Mouse (Mus musculus) macrophage (primary cell): ENCODE data around the gene Tacr1. TPM values are rescaled to one million over a fixed set of nuclear protein-coding genes. Genes with fewer than 3 reads are reported as not detected.
"Not testable (repeated sequence)": the region's sequence is repeated elsewhere in the genome, so short reads cannot be mapped to it uniquely, and the experiment has no call there.

Source experiments
- H3K27ac ChIP-seq: fragments of 350-480 bp; formaldehyde crosslinking; 2 replicates; pipeline ENCODE4 v1.9.0; 2021
- H3K36me3 ChIP-seq: fragments of 350-480 bp; formaldehyde crosslinking; 2 replicates; pipeline ENCODE4 v1.9.0; 2021; ENCODE audit errors: inconsistent target
- H3K4me3 ChIP-seq: fragments of 350-480 bp; formaldehyde crosslinking; 2 replicates; pipeline ENCODE4 v1.9.0; 2021; ENCODE audit errors: inconsistent target
- H3K79me2 ChIP-seq: fragments of 350-480 bp; formaldehyde crosslinking; 2 replicates; pipeline ENCODE4 v1.9.0; 2021; ENCODE audit errors: inconsistent target
- WGBS: methylation state at CpG from one replicate; pipeline ENCODE4 v1.1.7; 2026; ENCODE audit warnings: inconsistent platforms; ENCODE audit not compliant: missing documents; 5-methylcytosine and 5-hydroxymethylcytosine counted together
- polyA plus RNA-seq: library from polyadenylated mRNA; stranded (reverse); fragments of 250-400 nt; gene quantifications from 3 replicates; pipeline ENCODE4 v1.2.4, GENCODE M21; 2018; ENCODE audit warnings: inconsistent platforms
- total RNA-seq, 78 experiments: library from RNA; depleted of rRNA; stranded (reverse); fragments of 250-400 nt; gene quantifications; 1 replicate in 9 of 78; 2 replicates in 24 of 78; 3 replicates in 43 of 78; 4 replicates in 2 of 78; pipeline ENCODE4 v1.2.4; 2018; ENCODE audit warnings: inconsistent platforms in 56 of 78

Tacr1 gene
- total RNA-seq (2018; cell fraction: chromatin; rRNA removed), result under 1 TPM in 1 of 26 experiments, not detected in 25; 0.33 TPM
- under 1 TPM in 1 of 26 experiments, not detected in 25; 0.06 TPM for total RNA-seq (2018; cell fraction: cytosol; rRNA removed)
- not detected for total RNA-seq (2018; cell fraction: nucleus; rRNA removed)
- not detected in 3 replicates for polyA plus RNA-seq

DNA sequence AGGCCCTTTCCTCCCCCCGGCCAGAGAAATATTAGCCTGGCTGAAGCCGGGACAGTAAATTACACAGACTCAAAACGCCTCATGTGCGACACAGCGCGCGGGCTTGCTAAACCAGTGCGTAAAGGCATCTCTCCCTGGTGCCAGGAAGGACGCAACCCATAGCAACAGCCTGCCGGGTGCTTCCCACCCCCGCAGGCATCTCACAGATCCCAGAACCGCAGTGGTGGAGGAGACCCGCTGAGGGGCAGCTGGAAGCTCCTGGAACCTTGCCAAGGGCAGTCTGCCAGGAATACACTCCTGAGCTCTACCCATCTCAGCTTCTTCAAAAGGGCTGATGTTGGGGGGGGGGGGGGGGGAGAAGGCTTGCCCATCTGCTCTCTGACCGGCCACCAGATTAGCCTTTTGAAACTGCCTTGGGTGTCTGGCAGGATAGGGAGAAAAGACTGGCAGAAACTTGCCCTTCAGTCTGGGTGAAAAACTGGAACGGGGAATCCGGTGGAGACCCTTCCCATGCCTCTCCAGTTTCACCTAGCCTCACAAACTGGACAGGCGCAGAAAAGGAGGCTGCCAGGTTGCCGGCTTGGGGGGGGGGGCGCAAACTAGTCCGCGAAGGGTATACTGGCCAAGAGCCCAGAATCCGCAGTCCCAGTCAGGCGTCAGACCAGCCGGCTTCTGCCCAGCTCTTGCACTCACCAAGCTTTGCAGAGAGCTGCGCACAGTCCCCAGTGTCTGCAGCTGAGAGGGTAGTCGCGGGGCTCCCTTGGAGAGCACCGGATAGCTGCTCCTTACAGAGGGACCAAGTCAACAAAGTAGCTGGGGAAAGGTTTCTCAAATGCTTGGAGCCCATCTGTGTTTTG lies at the start of gene Tacr1:
Tacr1 (plus strand) TSS at position 740 of the 857 bp plus-strand sequence.
- 2% methylated on average over 28 of the region's 28 CpGs for WGBS
- no peaks in the 10 kb centered on the region for H3K36me3 ChIP-seq
- H3K79me2 ChIP-seq, result no peaks in the 10 kb centered on the region
- H3K4me3 ChIP-seq, result no peak within 1 kb of the TSS
- H3K27ac ChIP-seq, result no peak within 1 kb of the TSS

DNA sequence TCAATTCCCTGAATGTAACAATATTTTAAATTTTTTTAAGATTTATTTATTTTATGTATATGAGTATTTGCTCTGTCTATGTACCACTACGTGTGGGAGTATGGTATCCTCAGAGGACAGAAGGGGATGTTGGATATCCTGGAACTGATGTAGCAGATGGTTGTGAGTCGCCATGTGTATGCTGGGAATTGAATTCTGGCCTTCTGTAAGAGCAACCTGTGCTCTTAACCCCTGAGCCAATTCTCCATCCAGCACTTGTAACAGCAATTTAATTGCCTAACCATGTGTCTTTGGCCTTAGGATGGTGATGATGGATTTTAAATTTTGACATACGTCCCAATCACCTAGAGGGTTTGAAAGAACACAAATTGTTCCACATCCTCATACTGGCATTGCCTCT lies 26.0 kb upstream of the Tacr1 start:
- Histone ChIP-seq H3K36me3 (no peaks in the 10 kb centered on the region), H3K79me2 (no peaks in the 10 kb centered on the region), H3K27ac (no peak overlapping the region), H3K4me3 (no peak overlapping the region)
- WGBS, result 94% methylated on average over 3 of the region's 3 CpGs

DNA sequence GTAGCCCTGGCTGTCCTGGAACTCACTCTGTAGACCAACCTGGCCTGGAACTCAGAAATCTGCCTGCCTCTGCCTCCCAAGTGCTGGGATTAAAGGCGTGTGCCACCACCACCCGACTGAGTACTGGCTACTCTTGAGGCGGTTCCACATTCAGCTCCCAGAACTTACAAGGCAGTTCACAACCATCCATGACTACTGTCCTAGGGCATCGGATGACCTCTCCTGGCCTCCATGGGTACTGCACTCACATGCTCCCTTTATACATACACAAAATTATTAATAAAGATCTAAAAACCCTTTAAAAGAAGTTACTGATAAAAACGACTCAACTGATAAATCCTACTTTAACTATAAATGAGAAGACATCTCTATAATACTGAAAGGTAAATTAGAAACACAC lies 18.6 kb upstream of the Tacr1 start:
- WGBS, result 79% methylated on average over 4 of the region's 5 CpGs
- no peaks in the 10 kb centered on the region for H3K36me3 ChIP-seq
- no peak overlapping the region for H3K27ac ChIP-seq
- H3K4me3 ChIP-seq, result no peak overlapping the region
- no peaks in the 10 kb centered on the region for H3K79me2 ChIP-seq

DNA sequence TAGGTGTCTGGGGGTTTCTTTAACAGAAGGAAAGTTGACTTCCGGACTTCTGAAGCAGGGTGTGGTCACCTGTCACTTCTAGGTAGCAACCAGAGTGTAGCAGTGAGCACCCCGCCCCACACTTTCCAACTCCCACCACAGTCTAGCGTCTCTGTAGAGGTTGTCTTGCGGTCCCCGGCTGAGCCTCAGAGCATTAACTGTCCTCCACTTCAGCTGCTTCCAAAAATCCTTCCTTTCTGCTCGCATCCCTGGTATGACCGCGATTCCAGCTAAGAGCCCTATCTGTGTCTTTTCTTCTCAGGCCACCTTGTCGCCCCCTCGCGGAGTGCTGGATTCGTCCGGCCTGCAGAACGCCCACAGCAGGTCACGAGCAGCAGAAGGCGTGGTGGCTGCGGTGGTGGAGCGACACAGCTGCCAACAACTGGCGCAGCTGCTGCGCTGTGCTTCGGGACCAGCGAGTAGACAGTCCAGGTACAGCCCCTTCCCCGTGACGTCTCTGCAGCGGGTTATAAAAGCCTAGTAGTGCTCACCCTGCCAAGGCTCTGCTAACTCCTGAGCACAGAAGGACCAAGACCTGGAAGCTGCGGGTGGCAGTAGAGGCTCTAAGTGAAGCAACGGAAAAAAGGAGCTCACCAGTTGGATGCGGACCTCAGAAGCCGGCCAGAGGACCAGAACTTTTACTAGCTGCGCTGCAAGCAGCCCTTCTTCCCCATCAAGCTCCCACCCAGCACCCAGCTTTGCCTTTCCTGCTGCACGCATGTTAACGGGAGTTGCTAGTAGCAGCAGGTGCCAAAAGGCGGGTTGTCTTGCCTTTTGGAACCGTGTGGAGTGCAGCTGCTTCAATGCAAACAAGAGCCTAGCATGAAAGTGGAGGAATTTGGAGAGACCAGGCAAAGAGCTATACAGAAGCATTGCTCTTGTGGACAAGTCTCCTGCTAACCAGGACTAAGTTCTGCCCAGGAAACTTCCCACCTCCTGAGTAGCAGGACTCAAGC lies 664 bp downstream of the Tacr1 start:
- H3K4me3 ChIP-seq, result no peak overlapping the region
- no peaks in the 10 kb centered on the region for H3K36me3 ChIP-seq
- 4% methylated on average over 31 of the region's 34 CpGs for WGBS

DNA sequence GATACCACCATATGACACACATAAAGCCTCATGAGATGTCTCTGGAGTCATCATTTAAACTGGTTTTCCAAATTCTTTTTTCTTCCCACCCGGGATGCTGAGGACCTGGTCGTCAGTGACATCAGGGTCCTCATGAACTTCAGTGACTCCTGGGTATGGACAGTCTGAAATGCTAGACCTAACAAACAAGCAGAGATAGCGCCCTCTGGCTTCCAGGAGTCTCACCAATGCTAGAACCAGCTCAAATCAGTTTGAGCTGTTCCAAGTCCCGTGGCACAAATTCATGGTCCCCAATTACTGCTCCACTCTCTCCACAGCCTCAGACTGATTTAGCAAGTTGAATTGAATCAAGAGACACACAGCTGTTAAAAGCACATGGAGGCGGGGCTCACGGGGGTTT lies 16.2 kb downstream of the Tacr1 start:
- H3K4me3 ChIP-seq, result no peak overlapping the region
- 81% methylated on average over 6 of the region's 6 CpGs for WGBS
- no peaks in the 10 kb centered on the region for H3K36me3 ChIP-seq
- H3K27ac ChIP-seq, result no peak overlapping the region
- no peaks in the 10 kb centered on the region for H3K79me2 ChIP-seq

More for the DNA sequence above, 664 bp downstream of the Tacr1 start:
- Histone ChIP-seq H3K79me2 (no peaks in the 10 kb centered on the region), H3K27ac (no peak overlapping the region)

DNA sequence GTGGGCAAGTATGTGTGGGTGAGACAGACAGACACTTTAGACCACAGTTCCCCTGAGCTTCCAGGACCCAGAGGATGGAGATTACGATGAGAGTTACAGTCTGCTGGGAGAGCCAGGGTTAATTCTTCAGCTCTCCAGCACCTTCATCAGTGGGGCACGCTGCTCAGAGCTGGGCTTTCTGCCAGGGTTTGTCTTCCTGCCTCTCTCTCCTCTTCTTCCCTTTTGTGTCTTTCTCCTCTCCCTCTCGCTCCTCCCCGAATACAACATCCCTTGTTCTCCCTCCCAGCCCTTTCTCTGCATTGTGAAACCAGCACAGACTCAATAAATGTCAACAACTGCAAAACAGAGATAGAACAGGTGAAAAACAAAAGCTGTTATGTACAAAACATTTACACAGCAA lies 18.1 kb downstream of the Tacr1 start:
- no peak overlapping the region for H3K27ac ChIP-seq
- WGBS, result 21% methylated on average over 4 of the region's 4 CpGs
- H3K4me3 ChIP-seq, result no peak overlapping the region
- H3K79me2 ChIP-seq, result no peaks in the 10 kb centered on the region
- H3K36me3 ChIP-seq, result no peaks in the 10 kb centered on the region

DNA sequence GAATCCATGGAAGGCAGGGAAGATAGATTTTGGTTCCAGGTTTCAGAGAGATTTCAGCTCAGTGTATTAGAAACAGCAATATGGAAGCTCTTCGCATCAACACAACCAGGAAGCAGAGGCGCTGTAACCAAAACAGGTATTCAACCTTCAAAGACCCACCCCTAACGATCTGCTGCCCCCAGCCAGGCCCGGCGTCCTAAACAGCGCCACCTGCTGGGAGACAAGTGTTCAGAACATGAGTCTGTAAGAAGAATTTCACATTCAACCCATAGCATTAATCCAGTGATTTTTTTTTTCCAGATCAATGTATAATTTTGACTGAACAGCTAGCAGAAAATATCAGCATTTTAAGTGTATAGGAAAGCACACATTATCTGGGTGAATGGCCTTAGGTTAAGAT lies 26.8 kb downstream of the Tacr1 start:
- WGBS, result 66% methylated on average over 6 of the region's 6 CpGs
- no peaks in the 10 kb centered on the region for H3K79me2 ChIP-seq

DNA sequence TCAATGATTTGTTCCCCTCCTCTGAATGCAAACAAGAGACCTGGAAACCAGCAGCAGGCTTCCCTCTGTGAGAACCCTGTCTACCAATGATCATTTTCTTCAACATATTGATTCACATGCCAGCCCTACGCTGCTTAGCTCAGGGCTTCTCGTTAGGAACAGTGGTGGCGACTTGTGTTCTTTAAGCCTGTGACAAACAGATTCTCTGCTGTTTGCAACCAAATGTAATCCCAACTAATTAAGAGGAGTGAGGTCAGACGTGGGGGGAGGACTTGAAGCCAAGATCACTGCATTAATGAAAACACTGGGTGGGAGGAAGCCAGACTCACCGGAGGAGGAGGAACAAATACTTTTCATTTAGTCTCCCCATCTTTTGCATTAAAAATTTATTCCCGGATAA lies 27.6 kb downstream of the Tacr1 start:
- 86% methylated on average over 6 of the region's 6 CpGs for WGBS
- H3K79me2 ChIP-seq, result no peaks in the 10 kb centered on the region
- H3K36me3 ChIP-seq, result no peaks in the 10 kb centered on the region
- H3K27ac ChIP-seq, result no peak overlapping the region
- H3K4me3 ChIP-seq, result no peak overlapping the region

More for the DNA sequence above, 26.8 kb downstream of the Tacr1 start:
- no peak overlapping the region for H3K4me3 ChIP-seq
- H3K36me3 ChIP-seq, result no peaks in the 10 kb centered on the region
- H3K27ac ChIP-seq, result no peak overlapping the region

DNA sequence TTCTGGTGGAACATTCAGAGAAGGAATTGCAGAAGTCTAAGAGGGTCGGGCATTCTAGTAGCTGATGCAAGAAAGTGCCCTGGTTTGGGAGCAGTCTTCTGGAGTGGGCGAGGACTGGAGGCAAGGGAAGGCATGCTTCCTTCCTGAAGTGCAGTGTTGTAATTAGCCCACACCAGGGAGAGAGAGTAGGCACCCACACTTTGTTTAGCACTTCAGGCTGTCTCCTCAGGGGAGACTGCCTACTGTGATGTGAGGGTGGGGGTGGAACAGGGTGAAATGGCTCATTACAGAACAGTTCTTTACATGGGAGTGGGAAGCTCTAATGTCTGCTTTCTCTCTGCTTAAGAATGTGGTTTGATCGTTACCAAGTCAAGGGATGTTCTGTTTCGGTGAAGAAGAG lies 35.0 kb downstream of the Tacr1 start:
- H3K27ac ChIP-seq, result no peak overlapping the region
- no peaks in the 10 kb centered on the region for H3K36me3 ChIP-seq
- H3K79me2 ChIP-seq, result no peaks in the 10 kb centered on the region
- no peak overlapping the region for H3K4me3 ChIP-seq
- WGBS, result 69% methylated on average over 4 of the region's 4 CpGs

DNA sequence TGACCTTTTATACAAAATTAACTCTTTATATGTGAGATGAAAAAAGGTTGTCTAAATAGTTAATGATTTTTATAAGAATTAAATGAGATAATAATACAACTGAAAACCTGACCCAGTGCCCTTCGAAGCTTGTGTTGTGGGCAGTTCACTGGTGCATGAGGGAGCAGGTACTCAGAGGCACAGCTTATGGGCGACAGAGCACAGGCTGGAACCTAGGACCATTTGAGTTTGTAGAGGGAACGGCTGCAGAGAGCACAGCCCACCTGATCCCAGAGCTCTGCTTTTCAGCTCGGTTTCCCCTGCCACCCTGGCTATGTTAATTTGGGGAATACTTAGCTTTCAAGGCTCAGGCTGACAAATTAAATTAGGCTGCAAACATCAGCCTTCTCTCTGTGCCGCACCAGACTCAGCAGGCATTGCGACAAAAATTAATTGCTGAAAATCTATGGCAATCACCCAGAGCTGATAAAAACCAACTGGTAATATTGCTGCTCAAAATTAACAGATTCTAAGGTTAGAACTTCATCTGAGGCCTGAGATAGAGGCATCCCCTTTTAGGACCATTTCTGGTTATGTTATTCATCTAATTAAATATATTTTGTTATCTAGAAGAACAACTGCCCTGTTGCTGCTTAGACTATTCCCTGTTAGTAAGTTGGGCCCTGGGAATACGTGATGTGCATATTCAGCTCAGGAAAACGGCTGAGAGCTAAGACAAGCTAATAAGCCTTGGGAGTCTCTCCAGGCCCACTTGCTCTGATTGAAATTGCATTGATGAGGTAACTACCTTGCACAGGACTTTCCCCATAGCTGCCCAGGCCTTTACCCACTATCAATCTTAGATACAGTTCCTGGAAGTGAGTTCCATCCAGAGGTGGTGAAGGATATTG lies 50.3 kb downstream of the Tacr1 start:
- H3K27ac ChIP-seq, H3K36me3 ChIP-seq, H3K4me3 ChIP-seq, H3K79me2 ChIP-seq: not testable (repeated sequence)
- 74% methylated on average over 5 of the region's 8 CpGs for WGBS

DNA sequence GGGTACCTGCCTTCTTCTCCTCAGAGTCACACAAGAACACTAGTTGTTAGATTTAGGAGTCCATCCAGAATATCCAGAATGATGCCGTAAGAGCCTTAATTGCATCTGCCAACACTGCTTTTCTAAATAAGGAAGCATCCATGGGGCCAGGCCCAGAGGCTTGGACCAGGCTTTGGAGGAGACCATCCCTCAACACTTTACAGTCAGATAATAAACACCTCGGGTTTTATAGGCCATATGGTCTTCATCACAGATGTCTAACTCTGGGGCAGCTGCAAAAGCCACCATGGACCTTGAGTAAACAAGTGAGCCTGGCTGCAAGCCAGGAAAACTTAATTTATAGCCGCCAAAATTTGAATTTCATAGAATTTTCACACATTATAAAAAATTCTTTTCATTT lies 53.1 kb downstream of the Tacr1 start:
- no peak overlapping the region for H3K4me3 ChIP-seq
- H3K36me3 ChIP-seq, result no peaks in the 10 kb centered on the region
- H3K27ac ChIP-seq, result no peak overlapping the region
- WGBS, result 57% methylated on average over 3 of the region's 3 CpGs
- no peaks in the 10 kb centered on the region for H3K79me2 ChIP-seq

DNA sequence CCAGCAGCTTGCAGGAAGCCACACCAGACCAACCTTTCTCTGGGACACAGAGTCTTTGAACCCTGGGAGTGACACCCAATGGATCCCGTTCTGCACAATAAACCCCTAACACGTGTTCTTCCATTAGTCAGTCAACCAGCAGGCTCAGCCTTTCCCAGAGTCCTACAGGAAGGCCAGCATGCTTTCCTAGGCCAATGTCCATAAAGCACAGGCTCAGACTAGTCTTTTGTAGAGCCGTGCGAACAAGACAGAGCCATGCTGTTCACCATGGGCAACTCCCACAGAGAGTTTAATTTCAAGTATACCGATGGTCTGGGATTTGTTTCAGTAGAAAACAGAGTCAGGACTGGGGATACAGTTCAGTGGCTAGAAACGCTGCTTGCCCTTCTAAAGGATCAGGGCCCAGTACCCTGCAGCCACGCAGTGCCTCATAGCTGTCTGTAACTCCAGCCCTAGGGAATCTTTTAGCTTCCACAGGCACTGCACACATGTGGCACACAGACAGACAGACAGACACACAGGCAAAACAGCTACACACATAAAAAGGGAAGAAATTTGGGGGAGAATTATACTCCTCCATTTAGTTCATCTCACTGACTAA lies 55.1 kb downstream of the Tacr1 start:
- Histone ChIP-seq H3K79me2 (no peaks in the 10 kb centered on the region), H3K4me3 (no peak overlapping the region), H3K36me3 (no peaks in the 10 kb centered on the region), H3K27ac (no peak overlapping the region)
- 90% methylated on average over 7 of the region's 7 CpGs for WGBS

DNA sequence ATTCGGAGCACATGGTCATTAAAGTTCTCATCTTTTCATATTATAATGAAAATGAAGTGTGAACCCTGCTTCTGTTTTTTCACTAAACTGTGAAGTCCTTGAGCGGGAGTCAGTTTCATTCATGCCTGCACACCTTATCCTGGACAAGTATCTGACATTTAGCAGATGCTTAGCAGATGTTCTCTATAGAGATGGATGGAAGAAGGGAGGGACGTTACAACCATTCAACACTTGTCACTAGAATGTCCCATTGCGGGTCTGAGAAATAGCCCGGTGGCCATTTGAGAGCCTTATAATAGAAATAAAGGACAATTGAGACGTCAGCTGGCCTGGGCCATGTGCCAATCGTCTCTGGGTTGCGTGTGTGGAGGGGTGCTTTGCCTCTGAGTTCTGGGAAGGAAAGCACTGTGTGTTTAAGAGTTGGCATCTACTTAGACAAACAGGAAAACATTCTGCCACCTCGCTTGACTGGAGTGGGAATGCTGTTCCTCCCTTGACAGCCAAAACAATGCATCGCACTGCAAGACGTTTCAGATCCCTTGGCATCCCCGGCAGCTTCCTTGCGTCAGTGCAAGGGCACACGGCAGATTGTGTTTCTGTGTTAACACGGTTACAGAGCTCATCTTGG lies 56.7 kb downstream of the Tacr1 start:
- Histone ChIP-seq H3K36me3 (no peaks in the 10 kb centered on the region), H3K27ac (no peak overlapping the region), H3K4me3 (no peak overlapping the region), H3K79me2 (no peaks in the 10 kb centered on the region)
- WGBS, result 78% methylated on average over 15 of the region's 15 CpGs
